Mouse (Mus musculus) myocyte (in vitro differentiated cells): ENCODE measurements around the gene Ehbp1l1.

Experiments
- MAX ChIP-seq: IDR thresholded peaks from one replicate; pipeline ENCODE4 v1.6.1; 2011; ENCODE audit warnings: low read depth, mild to moderate bottlenecking, control low read depth
- MYOD1 ChIP-seq, 3 experiments: IDR thresholded peaks; one replicate each; pipeline ENCODE4 v1.6.1; 2011; ENCODE audit warnings: control low read depth in 2 of 3, low read depth in 2 of 3, mild to moderate bottlenecking in 2 of 3, moderate library complexity in 1 of 3; ENCODE audit not compliant: insufficient read length in 2 of 3, control insufficient read depth in 1 of 3
- MYOG ChIP-seq, 3 experiments: IDR thresholded peaks; one replicate each; pipeline ENCODE4 v1.6.1; 2011; ENCODE audit warnings: control low read depth in 2 of 3, low read depth in 2 of 3, mild to moderate bottlenecking in 2 of 3; ENCODE audit not compliant: insufficient read length in 2 of 3, control insufficient read depth in 1 of 3, insufficient read depth in 1 of 3
- POLR2A ChIP-seq: IDR thresholded peaks from one replicate; pipeline ENCODE4 v1.6.1; 2011; ENCODE audit warnings: low read depth, mild to moderate bottlenecking, control low read depth, moderate library complexity; ENCODE audit not compliant: insufficient read length
- POLR2AphosphoS2 ChIP-seq: IDR thresholded peaks from one replicate; pipeline ENCODE4 v1.6.1; 2011; ENCODE audit warnings: low read depth, control low read depth; ENCODE audit not compliant: insufficient read length

DNA sequence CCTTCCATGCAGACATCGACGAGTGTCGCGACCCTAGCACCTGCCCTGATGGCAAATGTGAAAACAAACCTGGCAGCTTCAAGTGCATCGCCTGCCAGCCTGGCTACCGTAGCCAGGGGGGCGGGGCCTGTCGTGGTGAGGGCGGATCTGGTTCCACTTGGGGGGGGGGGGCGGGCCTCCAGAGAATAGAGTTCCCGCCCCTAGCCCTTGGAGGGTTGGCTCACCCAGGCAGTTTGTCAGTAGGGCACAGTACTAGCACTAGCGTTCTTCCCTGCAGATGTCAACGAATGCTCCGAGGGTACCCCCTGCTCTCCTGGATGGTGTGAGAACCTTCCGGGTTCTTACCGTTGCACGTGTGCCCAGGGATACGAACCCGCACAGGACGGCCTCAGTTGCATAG, 25.6 kb upstream of the Ehbp1l1 start:
- no peak for TF ChIP-seq POLR2A
- no peak for TF ChIP-seq MAX
- no peak for TF ChIP-seq POLR2AphosphoS2
- no peak for TF ChIP-seq MYOG (IDR thresholded peaks at IDR 0.05; ENCODE audit: control insufficient read depth in 1 of 3, insufficient read depth in 1 of 3, insufficient read length in 2 of 3, low read depth in 2 of 3)
- no peak for TF ChIP-seq MYOD1 (IDR thresholded peaks at IDR 0.05; ENCODE audit: control insufficient read depth in 1 of 3, insufficient read length in 2 of 3, low read depth in 2 of 3)
